Mouse (Mus musculus) limb, embryonic 13.5 days (tissue): ENCODE measurements around the gene Col6a4. TPM values are rescaled to one million over a fixed set of nuclear protein-coding genes. Genes with fewer than 3 reads are reported as not detected.

ENCODE experiments used
- ATAC-seq: fragments of 200-750 bp; cut with Nextera tagmentation; 2 replicates; pipeline ENCODE4 v1.8.0; 2017; ENCODE audit warnings: low read depth, moderate number of reproducible peaks, moderate TSS enrichment; ENCODE audit not compliant: low FRiP score
- H3K27ac ChIP-seq: fragments of 300-500 bp; sonication (generic); 2 replicates; pipeline ENCODE4 v1.5.1; 2015; ENCODE audit warnings: inconsistent platforms, mild to moderate bottlenecking, moderate library complexity
- H3K27me3 ChIP-seq: fragments of 300-500 bp; sonication (generic); 2 replicates; pipeline ENCODE4 v1.6.1; 2015; ENCODE audit warnings: mild to moderate bottlenecking, inconsistent platforms
- H3K36me3 ChIP-seq: fragments of 300-500 bp; sonication (generic); 2 replicates; pipeline ENCODE4 v1.6.1; 2015; ENCODE audit warnings: inconsistent platforms, mild to moderate bottlenecking, moderate library complexity
- H3K4me1 ChIP-seq: fragments of 300-500 bp; sonication (generic); 2 replicates; pipeline ENCODE4 v1.6.1; 2015; ENCODE audit warnings: inconsistent platforms
- H3K4me2 ChIP-seq: fragments of 300-500 bp; sonication (generic); replicated peaks from 2 replicates; pipeline ENCODE4 v1.6.1; 2015; ENCODE audit warnings: inconsistent platforms, mild to moderate bottlenecking, moderate library complexity
- H3K4me3 ChIP-seq: fragments of 300-500 bp; sonication (generic); 2 replicates; pipeline ENCODE4 v1.5.1; 2015; ENCODE audit warnings: moderate library complexity, mild to moderate bottlenecking, inconsistent platforms
- H3K9ac ChIP-seq: fragments of 300-500 bp; sonication (generic); 2 replicates; pipeline ENCODE4 v1.6.1; 2015; ENCODE audit warnings: mild to moderate bottlenecking, inconsistent platforms
- H3K9me3 ChIP-seq: fragments of 300-500 bp; sonication (generic); 2 replicates; pipeline ENCODE4 v1.6.1; 2016; ENCODE audit warnings: inconsistent platforms
- WGBS: fragments of 180-500 bp; shearing (Covaris S2); methylation state at CpG from one replicate; pipeline ENCODE4 v1.1.7; 2015; 5-methylcytosine and 5-hydroxymethylcytosine counted together
- polyA plus RNA-seq: library from polyadenylated mRNA; unstranded; fragments of >200 nt; fragmentation: Nextera tagmentation; extraction: Ambion mirVana; gene quantifications from 2 replicates; pipeline ENCODE4 v1.2.1, GENCODE M21; 2015

Gene Col6a4
- polyA plus RNA-seq, 1 experiment from 2014 or later: 0.36 TPM

DNA sequence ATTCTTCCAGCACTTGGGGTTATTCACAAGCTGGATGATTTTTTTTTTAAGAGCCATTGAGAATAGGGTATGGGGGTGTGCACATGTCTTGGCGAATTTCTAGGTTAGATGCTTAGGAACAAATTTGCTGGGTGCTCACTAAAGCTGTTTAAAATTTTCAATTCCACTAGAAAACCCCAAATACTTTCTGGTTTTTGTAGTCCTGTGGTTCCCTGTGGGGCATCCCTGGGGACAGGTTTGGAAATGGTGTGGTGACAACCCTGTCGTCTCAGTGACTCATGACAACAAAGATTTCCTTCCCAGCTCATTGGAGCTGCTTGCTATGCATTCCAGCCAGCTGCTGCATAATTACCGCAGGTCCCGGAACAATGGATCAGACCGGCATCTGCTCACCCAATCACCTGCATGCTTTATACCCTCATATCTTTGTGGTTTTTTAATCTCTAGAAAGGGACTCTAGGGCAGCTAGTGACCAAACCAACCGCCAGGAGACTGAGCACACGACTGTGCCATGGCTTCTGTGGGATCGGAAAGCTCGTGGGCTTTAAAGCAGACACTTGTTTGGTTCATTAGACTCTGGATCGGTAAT is 111.6 kb downstream of the Col6a4 start:
- Histone ChIP-seq H3K9ac (no peak overlapping the region), H3K9me3 (no peaks in the 10 kb centered on the region), H3K27me3 (no peaks in the 10 kb centered on the region), H3K4me2 (no peak overlapping the region), H3K27ac (no peak overlapping the region), H3K4me1 (0 out of 2 replicates have a peak, but pooled peaks cover 4% of the 10 kb centered on the region), H3K36me3 (no peaks in the 10 kb centered on the region), H3K4me3 (no peak overlapping the region)
- WGBS: 46% methylated on average over 10 of the region's 10 CpGs
- ATAC-seq: no peak

DNA sequence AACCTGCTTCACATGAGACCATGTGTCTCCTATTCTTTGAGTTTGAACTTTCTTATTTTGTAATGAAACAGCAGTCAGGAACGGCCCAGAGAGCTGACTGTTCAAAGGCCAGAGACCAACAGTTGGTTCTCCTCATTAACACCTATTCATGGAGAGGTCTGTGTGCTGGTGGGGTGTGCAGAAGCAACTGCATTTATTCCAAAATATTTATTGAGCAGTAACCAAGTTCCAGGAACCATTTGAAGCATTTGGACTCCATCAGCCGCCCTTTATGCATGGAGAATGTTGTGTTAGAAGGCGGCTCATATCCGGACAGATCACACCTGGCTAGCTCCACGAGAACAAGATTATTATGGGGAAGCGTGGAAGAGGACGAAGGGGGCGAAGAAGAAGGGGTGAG is 118.1 kb downstream of the Col6a4 start:
- H3K9me3 ChIP-seq: no peaks in the 10 kb centered on the region
- H3K36me3 ChIP-seq: no peaks in the 10 kb centered on the region
- H3K4me1 ChIP-seq: peaks cover 9% of the 10 kb centered on the region; the same call in 1 of the 2 replicates
- no peak overlapping the region for H3K4me3 ChIP-seq
- ATAC-seq: no peak
- peaks cover 17% of the 10 kb centered on the region for H3K27me3 ChIP-seq
- WGBS: 79% methylated on average over 8 of the region's 8 CpGs
- H3K9ac ChIP-seq: no peak overlapping the region
- no peak overlapping the region for H3K4me2 ChIP-seq
- H3K27ac ChIP-seq: no peak overlapping the region

DNA sequence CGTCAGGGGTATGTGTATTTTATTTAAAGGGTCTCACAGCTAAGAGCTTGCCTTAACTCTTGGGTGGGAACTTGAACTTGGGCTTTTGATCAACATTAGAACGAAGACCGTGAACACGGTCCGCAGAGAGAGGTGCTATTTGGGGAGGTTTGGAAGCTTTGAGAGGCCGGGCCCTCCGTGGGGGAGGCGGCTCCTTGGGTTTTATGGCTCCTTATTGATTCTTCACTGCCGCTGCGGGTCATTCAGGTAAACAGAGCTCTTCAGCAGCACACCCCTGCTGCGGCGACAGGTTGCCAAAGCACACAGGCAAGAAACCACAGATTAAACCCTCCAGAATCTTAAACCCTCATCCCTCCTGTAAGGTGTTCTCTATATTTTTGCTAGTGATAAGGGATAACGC is 119.7 kb downstream of the Col6a4 start:
- H3K27ac ChIP-seq: no peak overlapping the region
- H3K9me3 ChIP-seq: no peaks in the 10 kb centered on the region
- H3K9ac ChIP-seq: no peak overlapping the region
- ATAC-seq: no peak
- WGBS: 11% methylated on average over 13 of the region's 13 CpGs
- peaks cover 17% of the 10 kb centered on the region for H3K27me3 ChIP-seq
- H3K36me3 ChIP-seq: no peaks in the 10 kb centered on the region
- peaks cover 9% of the 10 kb centered on the region; the same call in 1 of the 2 replicates for H3K4me1 ChIP-seq
- H3K4me2 ChIP-seq: peak overlapping the region; percentile 36
- H3K4me3 ChIP-seq: no peak overlapping the region

DNA sequence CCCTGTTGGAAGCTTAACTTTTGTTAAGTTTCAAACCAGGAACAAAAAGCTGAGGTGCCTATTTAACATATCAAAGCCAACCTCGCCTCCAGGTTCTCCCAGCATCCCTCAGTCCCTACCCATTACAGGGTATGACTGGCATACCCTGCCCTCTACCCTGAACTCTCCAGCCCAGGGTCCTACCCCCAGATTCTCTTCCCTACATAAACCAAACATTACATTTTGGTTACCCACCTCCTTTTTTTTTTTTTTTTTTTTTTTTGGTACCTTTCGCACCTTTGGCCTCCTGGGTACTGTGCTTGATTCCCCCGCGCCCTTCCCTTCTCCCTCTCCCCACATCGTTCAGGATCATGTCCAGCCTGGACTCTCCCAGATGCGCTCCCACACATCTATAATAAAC is 120.3 kb downstream of the Col6a4 start:
- H3K4me1 ChIP-seq: peaks cover 9% of the 10 kb centered on the region; the same call in 1 of the 2 replicates
- no peaks in the 10 kb centered on the region for H3K36me3 ChIP-seq
- H3K27me3 ChIP-seq: peaks cover 17% of the 10 kb centered on the region
- no peak overlapping the region for H3K4me2 ChIP-seq
- WGBS: 45% methylated on average over 6 of the region's 6 CpGs
- H3K9me3 ChIP-seq: no peaks in the 10 kb centered on the region
- H3K9ac ChIP-seq: no peak overlapping the region
- no peak overlapping the region for H3K4me3 ChIP-seq
- no peak overlapping the region for H3K27ac ChIP-seq
- ATAC-seq: no peak

DNA sequence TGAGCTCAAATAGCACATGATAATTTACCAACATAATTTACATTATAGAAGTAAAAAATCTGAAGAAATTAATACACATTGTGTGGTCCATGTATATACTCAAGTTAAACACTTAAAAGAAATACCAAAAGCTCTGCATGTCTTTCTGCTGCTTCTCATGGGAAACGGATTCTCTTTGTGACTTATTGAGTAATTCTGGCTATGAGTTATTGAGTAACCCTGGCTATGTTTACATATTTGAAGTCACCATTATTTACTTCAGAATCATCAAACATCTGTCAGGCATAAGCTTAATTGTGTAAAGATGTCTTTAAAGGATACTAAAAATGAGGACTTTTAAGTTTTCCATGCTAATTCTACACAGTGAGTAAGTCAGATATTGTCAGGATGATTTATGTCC is 122.8 kb downstream of the Col6a4 start:
- Histone ChIP-seq H3K4me1 (peaks cover 4% of the 10 kb centered on the region; the same call in 1 of the 2 replicates), H3K36me3 (no peaks in the 10 kb centered on the region), H3K9ac (no peak overlapping the region), H3K27ac (no peak overlapping the region), H3K4me2 (no peak overlapping the region), H3K27me3 (peaks cover 17% of the 10 kb centered on the region), H3K9me3 (no peaks in the 10 kb centered on the region), H3K4me3 (no peak overlapping the region)
- ATAC-seq: no peak
- WGBS: 82% methylated on average over 1 of the region's 1 CpGs

DNA sequence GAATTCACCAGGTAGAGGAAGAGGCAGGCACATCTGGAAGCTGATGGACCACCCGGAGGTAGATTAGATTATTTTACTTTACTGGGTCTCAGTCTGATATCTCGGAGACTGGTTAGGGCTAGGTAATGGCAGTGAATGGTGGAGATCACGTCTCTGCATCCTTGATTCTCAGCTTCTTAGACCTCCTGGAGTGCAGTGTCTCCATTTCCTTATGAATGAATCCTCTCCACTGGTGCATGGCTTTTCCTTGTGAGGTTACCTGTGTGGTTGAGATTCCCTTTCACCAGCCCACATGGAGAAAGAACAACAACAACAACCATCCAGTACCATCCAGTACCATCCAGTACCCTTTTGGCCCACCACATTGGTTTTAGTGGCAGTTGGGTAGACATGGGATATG is 124.6 kb downstream of the Col6a4 start:
- Histone ChIP-seq H3K27ac (no peak overlapping the region), H3K36me3 (no peaks in the 10 kb centered on the region), H3K4me2 (no peak overlapping the region), H3K4me1 (peaks cover 4% of the 10 kb centered on the region; the same call in 1 of the 2 replicates), H3K27me3 (peaks cover 13% of the 10 kb centered on the region), H3K9me3 (no peaks in the 10 kb centered on the region), H3K9ac (no peak overlapping the region), H3K4me3 (no peak overlapping the region)
- WGBS: 92% methylated on average over 3 of the region's 3 CpGs
- ATAC-seq: no peak

DNA sequence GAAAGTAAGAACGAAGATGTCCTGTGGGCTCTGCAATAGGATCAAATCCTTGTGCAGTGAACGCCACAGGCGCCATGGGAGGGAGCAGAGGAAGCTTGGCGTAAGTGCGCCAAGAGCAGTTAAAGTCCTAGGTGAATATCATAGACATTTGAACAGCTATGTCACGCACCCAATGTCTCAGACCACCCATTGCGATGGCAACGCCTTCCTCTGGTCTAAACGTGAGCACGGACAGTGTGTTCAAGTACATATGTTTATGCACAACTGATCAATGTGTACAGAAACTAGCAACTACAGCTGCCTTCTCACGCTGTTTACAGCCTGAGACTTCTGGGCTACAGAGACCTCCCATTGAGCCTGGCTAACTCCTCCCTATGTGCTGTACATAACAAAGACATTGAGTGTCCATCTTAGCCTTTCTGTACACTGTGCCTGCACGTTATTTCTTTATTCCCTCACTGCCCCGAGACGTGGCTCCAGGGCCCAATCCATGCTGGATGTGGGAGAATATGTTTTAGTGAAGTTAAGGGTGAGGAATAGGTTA is 125.2 kb downstream of the Col6a4 start:
- H3K4me1 ChIP-seq: no peaks in the 10 kb centered on the region
- no peak for ATAC-seq
- no peak overlapping the region for H3K9ac ChIP-seq
- 89% methylated on average over 14 of the region's 14 CpGs for WGBS
- H3K27ac ChIP-seq: no peak overlapping the region
- no peak overlapping the region for H3K4me2 ChIP-seq
- no peaks in the 10 kb centered on the region for H3K36me3 ChIP-seq
- no peak overlapping the region for H3K4me3 ChIP-seq
- no peaks in the 10 kb centered on the region for H3K9me3 ChIP-seq
- peaks cover 7% of the 10 kb centered on the region for H3K27me3 ChIP-seq

DNA sequence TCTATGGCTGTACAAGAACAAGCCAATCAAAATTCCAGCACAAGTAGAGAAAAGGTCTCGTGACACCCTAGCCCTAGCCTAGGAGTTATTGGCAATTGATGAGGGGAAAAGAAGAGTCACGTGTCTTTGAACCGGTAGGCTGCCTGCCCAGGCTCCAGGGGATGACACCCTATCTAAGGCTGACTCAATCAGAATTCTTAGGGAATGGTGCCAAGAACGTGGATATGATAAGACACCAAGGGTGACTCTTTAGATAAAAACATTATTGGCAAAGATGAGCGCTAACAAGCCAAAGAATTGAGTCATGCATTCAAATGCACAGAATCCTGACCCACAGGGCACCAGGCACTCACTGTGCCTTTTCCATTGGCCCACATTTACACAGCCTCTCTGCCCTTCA is 125.7 kb downstream of the Col6a4 start:
- Histone ChIP-seq H3K4me3 (no peak overlapping the region), H3K9me3 (no peaks in the 10 kb centered on the region), H3K4me2 (no peak overlapping the region), H3K4me1 (no peaks in the 10 kb centered on the region), H3K27ac (no peak overlapping the region), H3K9ac (no peak overlapping the region), H3K36me3 (no peaks in the 10 kb centered on the region), H3K27me3 (peaks cover 3% of the 10 kb centered on the region)
- WGBS: 80% methylated on average over 5 of the region's 5 CpGs
- no peak for ATAC-seq

DNA sequence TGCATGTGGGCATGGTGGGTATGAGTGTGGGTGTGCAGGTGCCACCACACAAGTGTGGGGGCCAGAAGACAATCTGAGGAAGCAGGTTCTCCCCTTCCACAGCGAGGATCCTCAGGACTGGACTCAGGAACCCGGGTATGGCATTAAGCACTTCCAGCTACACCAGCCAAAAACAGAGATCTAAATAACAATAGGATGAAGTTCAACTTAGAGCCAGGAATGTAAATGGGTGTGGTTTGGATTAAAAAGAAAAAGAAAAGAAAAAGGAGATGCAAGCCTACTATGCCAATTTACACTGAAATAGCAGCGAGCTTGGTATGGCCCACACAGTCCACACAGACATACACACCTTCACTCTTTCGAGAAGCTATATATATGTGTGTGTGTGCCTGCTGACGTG is 128.6 kb downstream of the Col6a4 start:
- no peak for ATAC-seq
- WGBS: 73% methylated on average over 5 of the region's 5 CpGs

DNA sequence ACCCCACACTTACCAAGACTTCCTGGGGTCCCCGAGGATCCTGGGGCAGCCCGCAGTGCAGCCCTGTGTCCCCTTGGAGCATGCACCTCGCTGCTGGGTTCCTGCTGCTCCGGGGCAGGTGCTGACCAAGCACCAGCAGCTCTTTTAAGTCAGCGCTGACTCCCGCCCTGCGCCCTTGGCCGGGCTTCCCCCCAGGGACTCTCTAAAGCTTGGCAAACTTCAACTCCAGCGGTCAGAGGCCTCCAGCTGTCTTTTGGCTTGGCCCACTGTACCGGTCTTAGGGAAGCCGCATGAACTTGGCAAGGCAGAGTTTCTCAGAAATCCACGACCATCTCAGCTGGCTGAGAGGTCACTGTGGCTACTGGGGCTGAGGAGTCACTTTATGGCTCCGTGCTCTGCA is 136.1 kb downstream of the Col6a4 start, which contains the start of gene Col6a5:
Gene Col6a5 (minus strand): TSS at position 111 of the 400 bp plus-strand sequence.
- no peak within 1 kb of the TSS for H3K9ac ChIP-seq
- H3K36me3 ChIP-seq: no peaks in the 10 kb centered on the region
- H3K27me3 ChIP-seq: peaks cover 18% of the 10 kb centered on the region; the same call in 1 of the 2 replicates
- H3K27ac ChIP-seq: no peak within 1 kb of the TSS
- WGBS: 11% methylated on average over 13 of the region's 13 CpGs
- H3K9me3 ChIP-seq: no peaks in the 10 kb centered on the region
- no peak within 1 kb of the TSS for H3K4me2 ChIP-seq
- no peak within 1 kb of the TSS for H3K4me3 ChIP-seq
- ATAC-seq: 0 out of 2 replicates have a peak, but pooled peaks have one; percentile 36
- H3K4me1 ChIP-seq: peaks cover 13% of the 10 kb centered on the region

More for the DNA sequence above, 128.6 kb downstream of the Col6a4 start:
- Histone ChIP-seq H3K36me3 (no peaks in the 10 kb centered on the region), H3K4me2 (no peak overlapping the region), H3K4me1 (no peaks in the 10 kb centered on the region), H3K27me3 (no peaks in the 10 kb centered on the region), H3K9ac (no peak overlapping the region), H3K9me3 (no peaks in the 10 kb centered on the region), H3K27ac (no peak overlapping the region), H3K4me3 (no peak overlapping the region)

DNA sequence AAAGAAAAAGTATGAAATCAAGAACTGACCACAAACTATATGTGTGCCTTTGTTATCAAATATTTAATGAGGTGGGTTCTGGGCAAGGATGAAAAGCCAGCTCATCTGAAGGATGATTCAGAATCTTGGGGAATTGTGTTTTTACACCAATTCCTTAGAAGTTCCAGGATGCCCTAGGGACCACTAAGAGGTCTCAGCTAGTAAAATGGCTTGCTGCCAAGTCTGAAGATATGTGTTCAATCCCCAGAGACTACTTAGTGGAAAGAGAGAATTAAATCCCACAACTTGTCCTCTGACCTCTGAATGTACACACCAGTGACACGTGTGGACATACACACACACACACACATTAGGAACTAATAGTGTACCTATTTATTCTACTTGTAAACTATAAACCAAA is 137.5 kb downstream of the Col6a4 start:
- no peak for ATAC-seq
- peaks cover 13% of the 10 kb centered on the region for H3K4me1 ChIP-seq
- no peaks in the 10 kb centered on the region for H3K9me3 ChIP-seq
- no peak overlapping the region for H3K4me3 ChIP-seq
- no peak overlapping the region for H3K9ac ChIP-seq
- H3K27ac ChIP-seq: no peak overlapping the region
- H3K4me2 ChIP-seq: no peak overlapping the region
- no peaks in the 10 kb centered on the region for H3K36me3 ChIP-seq
- 38% methylated on average over 1 of the region's 1 CpGs for WGBS
- peaks cover 18% of the 10 kb centered on the region; the same call in 1 of the 2 replicates for H3K27me3 ChIP-seq

DNA sequence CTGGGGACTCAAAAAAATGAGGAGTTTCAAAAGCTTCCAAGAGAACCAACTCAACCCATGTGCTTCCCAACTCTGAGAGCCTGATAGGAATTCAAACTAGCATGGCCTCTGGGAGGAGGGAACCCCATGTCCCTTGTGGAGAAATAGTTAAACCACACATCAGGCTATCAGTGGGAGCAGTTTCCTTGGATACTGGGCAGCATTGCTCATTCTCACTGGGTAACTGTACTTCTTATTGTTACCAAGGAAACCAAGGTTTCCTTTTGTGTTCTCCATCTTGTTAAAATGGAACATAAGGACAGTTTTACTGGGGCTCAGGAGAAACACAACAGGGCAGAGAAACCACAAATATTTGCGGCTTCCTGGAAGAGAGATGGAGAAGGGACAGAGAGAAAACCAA is 146.8 kb downstream of the Col6a4 start:
- H3K4me3 ChIP-seq: no peak overlapping the region
- H3K9me3 ChIP-seq: no peaks in the 10 kb centered on the region
- 86% methylated on average over 1 of the region's 1 CpGs for WGBS
- no peaks in the 10 kb centered on the region for H3K27me3 ChIP-seq
- no peaks in the 10 kb centered on the region for H3K36me3 ChIP-seq
- no peak overlapping the region for H3K4me2 ChIP-seq
- H3K27ac ChIP-seq: no peak overlapping the region
- no peak overlapping the region for H3K9ac ChIP-seq
- H3K4me1 ChIP-seq: no peaks in the 10 kb centered on the region
- no peak for ATAC-seq

DNA sequence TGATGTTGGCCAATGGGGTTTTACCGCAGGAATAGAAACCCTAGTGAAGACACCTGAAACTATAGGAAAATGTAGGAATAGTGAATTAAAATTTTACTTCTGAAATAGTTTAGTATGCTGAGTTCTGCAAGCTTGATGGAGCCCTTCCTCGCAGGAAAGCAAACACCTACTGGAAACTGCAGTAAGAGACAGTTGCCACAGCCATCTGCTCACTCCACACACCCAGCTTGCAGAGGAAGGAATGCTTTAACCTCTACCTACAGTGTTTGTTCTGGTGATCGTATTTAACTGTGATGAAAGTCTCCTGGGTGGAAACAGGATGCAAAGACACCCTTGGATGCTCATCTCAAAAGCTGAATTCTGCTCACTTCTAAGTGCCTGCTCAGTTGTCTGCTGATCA is 149.0 kb downstream of the Col6a4 start:
- H3K9me3 ChIP-seq: no peaks in the 10 kb centered on the region
- no peaks in the 10 kb centered on the region for H3K4me1 ChIP-seq
- H3K9ac ChIP-seq: no peak overlapping the region
- no peaks in the 10 kb centered on the region for H3K27me3 ChIP-seq
- H3K27ac ChIP-seq: no peak overlapping the region
- WGBS: 75% methylated on average over 3 of the region's 3 CpGs
- H3K4me3 ChIP-seq: no peak overlapping the region
- no peak for ATAC-seq
- no peak overlapping the region for H3K4me2 ChIP-seq
- no peaks in the 10 kb centered on the region for H3K36me3 ChIP-seq
